Mouse (Mus musculus) forelimb bud, embryonic 11.5 days (tissue): ENCODE data around the gene Cnot2.
A peak's percentile ranks its signal among the peaks of the same experiment; 100 is the strongest.

Experiments
- DNase-seq: peaks from one replicate; pipeline ENCODE4 v3.0.0-alpha.2; 2012; ENCODE audit warnings: low read depth, low spot score

Gene Cnot2

DNA sequence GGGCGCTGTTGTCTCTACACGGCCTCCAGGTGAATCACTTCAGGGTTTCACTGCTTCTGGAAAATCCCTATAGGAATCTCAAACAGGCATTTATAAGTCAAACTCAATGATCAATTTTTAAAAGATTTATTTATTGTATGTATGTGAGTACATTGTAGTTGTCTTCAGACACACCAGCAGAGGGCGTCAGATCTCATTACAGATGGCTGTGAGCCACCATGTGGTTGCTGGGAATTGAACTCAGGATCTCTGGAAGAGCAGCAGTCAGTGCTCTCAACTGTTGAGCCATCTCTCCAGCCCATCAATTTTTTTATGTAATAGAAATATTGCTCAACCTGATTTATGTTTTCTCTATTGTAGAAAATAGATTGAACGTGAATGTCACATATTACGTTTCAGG is 100.3 kb downstream of the Cnot2 start:
- no peak for DNase-seq

DNA sequence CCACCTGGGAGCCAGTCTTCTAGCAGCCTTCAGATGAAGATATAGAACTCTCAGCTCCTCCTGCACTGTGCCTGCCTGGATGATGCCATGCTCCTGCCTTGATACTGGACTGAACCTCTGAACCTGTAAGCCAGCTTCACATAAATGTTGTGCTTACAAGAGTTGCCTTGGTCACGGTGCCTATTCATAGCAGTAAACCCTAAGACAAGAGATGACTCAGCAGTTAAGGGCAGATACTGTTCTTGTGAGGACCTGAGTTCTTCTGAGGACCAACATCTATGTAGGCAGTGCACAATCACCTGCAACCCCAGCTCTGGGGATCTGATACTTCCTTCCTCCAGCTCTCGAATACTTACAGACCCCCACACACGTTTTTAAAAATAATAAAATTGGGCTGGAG is 104.8 kb downstream of the Cnot2 start:
- DNase-seq: no peak

DNA sequence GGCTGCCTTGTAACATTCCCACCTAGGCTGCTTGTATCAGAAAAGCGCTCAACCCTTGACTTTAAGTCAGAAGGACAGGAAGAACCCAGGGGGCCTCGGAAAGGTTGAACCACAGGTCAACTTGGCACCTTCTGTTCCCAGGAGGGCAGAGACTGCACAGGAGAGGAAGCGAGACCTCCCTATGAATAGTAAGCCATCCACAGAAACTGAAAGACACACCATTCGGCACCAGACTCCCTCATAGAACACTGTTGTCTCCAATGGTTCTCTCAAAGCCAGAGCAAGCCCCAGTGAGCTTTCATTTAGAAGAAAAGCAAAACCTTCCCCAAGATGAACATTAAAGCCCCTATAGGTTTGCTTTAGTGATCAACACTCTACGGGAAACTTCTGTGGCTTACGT is 105.6 kb downstream of the Cnot2 start:
- no peak for DNase-seq

GRCm38 (mm10) chr10:116473759-116474549 is 107.4 kb downstream of the Cnot2 start, which contains the start of gene Kcnmb4:
Kcnmb4 (minus strand) TSS chr10:116473878.
- DNase-seq: peak; percentile 57

- peak; percentile 53 for DNase-seq
Measured at GRCm38 (mm10) chr10:116473071-116473758, 108.1 kb downstream of the Cnot2 start.

- DNase-seq: no peak
Measured at GRCm38 (mm10) chr10:116472579-116472978, 108.7 kb downstream of the Cnot2 start.

DNA sequence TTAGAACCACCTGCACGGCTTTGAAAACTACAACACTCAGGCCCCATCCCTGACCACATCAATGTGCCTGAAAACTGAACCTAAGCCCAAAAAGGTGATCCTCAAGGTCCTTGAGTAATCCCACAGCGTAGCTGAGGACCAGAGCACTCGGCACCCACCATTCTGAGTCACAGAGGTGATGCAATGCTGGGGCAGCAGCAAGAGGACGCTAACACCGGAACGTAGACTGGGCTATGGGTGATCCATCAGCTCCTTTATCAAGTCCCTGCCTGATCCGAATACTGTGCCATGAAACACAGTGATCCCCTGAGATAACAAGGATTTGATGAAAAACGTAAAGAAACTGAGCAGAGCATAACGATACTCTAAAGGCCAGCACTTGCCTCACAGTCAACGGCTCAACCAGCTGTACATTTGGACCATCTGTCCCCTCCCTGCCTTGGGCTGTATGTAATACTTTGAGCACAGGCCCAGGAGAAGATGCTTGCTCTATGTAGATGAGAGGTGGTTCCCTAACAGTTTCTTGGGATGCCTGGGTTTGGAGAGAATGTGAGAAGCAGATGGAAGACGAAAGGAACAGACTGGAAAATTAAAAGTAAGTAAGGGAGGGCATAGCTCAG is 110.9 kb downstream of the Cnot2 start:
- DNase-seq: no peak

- no peak for DNase-seq
Measured at GRCm38 (mm10) chr10:116468094-116468493, 113.2 kb downstream of the Cnot2 start.

DNA sequence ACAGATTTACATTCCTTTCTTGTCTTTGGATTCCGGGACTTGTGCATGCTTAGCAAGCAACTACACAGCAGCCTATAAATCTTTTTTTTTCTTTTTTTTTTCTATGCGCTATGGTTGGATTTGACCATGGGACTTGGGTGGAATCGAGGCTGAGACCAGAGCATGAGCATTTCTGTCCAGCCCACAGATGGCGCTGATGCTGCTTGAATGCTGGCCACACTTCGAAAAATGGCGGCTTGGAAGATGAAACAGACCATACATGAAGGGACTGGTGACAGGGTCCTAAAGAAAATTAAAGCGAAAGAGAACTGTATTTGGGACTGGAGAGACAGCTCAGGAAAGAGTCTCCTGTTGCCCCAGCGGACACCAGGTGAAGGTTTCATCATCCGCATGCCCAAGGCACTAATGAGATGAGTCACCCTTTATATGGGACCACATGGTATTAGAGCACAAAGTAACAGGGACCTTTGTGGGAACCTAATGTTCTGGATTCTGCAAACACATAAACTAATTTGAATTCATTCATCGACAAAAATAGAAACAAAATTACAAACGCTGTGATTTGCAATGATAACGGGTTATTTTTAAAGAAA is 117.5 kb downstream of the Cnot2 start:
- no peak for DNase-seq

GRCm38 (mm10) chr10:116461443-116461842 is 119.9 kb downstream of the Cnot2 start:
- no peak for DNase-seq

DNA sequence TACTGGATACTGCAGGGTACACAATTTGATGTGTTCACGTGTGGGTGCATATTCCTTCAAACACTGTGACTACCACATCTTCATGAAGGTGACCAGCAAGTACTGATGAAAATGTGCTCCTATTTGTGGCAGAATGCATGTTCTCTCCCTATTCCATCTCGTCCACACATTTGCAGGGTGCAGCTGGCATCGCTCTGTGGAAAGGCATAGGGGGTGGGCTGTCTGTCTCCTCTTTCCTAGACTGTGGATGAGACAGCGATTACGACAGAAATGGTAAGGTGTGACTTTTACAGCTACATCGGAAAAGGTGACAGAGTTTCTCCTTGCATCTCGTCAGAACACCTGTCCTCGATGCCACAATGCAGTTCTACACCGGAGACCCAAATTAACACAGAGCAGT is 122.5 kb downstream of the Cnot2 start:
- no peak for DNase-seq

- no peak for DNase-seq
Measured at GRCm38 (mm10) chr10:116452771-116453170, 128.5 kb downstream of the Cnot2 start.

GRCm38 (mm10) chr10:116450621-116451020 is 130.7 kb downstream of the Cnot2 start:
- DNase-seq: no peak

- no peak for DNase-seq
Measured at GRCm38 (mm10) chr10:116448166-116448565, 133.1 kb downstream of the Cnot2 start.

DNA sequence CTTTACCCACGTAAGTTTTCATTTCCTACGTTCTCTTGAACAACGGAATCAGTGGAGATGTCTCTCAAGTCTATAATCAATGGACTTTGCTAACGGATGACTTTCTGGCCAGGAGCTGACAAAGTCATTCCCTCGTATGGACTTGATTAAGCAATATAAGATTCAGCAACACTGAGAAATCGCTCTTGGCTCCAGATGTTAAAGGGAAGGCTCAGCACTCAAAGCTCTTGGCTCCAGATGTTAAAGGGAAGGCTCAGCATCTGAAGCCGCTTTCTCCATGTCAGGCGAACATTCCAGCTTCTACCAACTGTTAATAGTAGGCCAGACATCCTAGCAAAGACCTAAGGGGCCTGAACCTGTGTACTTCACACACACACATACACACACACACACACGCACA is 134.1 kb downstream of the Cnot2 start:
- DNase-seq: peak; percentile 47

DNA sequence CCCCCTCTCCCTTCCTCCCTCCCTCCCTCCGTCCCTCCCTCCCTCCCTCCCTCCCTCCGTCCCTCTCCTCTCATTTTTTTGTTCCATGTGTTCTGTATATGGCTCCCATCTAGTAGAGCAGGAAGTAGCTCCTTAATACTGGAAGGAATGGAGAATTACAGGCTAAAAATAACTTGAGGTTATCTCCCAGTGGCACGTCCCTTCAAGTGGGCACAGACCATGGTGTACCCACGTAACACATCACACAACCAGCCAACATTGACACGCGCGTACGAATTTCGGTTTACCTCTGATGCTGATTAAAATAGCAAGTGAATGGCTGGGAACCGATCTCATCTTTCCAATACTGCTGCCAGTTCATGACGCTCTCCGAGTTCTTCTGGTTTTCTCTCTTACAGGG is 135.3 kb downstream of the Cnot2 start:
- no peak for DNase-seq

DNA sequence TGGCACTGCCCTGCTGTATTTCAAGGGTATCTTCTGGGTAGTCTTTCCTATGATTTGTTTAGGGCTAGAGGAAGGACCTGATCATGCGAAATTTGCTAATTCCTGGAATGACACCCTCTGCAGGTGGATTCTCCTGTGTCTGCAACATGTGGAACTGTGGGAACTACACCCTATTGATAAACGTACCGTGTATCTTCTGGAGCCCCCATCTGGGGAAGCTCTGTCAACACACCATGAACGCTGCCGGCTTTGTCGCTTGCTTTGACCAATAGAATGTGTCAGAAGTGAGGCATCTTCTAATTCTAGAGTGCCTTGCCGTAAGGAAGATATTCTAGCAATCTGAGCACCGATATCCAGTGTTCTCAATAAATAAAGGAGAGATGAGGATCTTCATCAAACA is 136.5 kb downstream of the Cnot2 start:
- no peak for DNase-seq

DNA sequence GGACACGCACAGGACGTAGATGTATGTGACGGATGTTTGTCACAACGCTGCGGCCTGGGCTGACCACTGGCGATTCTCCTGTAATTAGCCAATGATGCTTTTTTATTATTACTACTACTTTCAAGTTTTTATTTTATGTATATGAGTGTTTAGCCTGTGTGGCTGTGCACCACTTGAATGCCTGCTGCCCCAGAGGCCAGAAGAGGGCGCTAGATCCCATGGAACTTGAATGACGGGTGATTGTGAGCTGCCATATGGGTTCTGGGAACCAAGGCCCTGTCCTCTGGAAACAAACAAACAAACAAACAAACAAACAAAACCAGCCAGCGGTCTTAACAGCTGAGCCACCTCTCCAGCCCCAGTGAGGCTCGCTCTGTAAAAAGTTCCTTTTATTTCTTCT is 136.9 kb downstream of the Cnot2 start:
- no peak for DNase-seq

- no peak for DNase-seq
Measured at GRCm38 (mm10) chr10:116440946-116441345, 140.4 kb downstream of the Cnot2 start.

- no peak for DNase-seq
Measured at GRCm38 (mm10) chr10:116440088-116440487, 141.2 kb downstream of the Cnot2 start.

- no peak for DNase-seq
Measured at GRCm38 (mm10) chr10:116435455-116435854, 145.9 kb downstream of the Cnot2 start.
